Mouse (Mus musculus): ENCODE measurements around the gene Zfp266. TPM values are rescaled to one million over a fixed set of nuclear protein-coding genes. Genes with fewer than 3 reads are reported as not detected.

Zfp266 gene
- total and polyA plus RNA-seq, 2 experiments = 2.7 to 28.6 TPM

GRCm38 (mm10) chr9:20491858-20492526, 29.2 kb downstream of the Zfp266 start:
- TF ChIP-seq POLR2A (IDR thresholded peaks at IDR 0.05; ENCODE audit: extremely low read depth, insufficient read depth, low read length) (no peak), CTCF (IDR thresholded peaks at IDR 0.05; ENCODE audit: low read depth, low read length) (no peak)
- Histone ChIP-seq H3K4me3 (ENCODE audit: insufficient read depth, low read depth, low read length) (peak overlapping the region; percentile 99), H3K79me2 (ENCODE audit: control insufficient read depth, insufficient read depth, low read length) (peaks cover 3% of the 10 kb centered on the region; the same call in 1 of the 2 replicates), H3K36me3 (ENCODE audit: control insufficient read depth, insufficient read depth, low read length) (peaks cover 9% of the 10 kb centered on the region), H3K27ac (replicated peaks; ENCODE audit: insufficient read depth, low read depth, low read length) (peak overlapping the region; percentile 98), H3K4me1 (ENCODE audit: control insufficient read depth, insufficient read depth, low read length) (peaks cover 15% of the 10 kb centered on the region), H3K27me3 (ENCODE audit: control insufficient read depth, insufficient read depth, low read length) (no peaks in the 10 kb centered on the region), H3K9ac (ENCODE audit: low read depth, low read length) (peak overlapping the region; percentile 98)
- WGBS = 5% methylated on average over 20 of the region's 20 CpGs
- peak; percentile 22 for DNase-seq (ENCODE audit: extremely low read depth, low read depth, low spot score)

- peak; percentile 72 for DNase-seq (ENCODE audit: extremely low read depth, low read depth, low spot score)
- Histone ChIP-seq H3K4me1 (ENCODE audit: control insufficient read depth, insufficient read depth, low read length) (peaks cover 15% of the 10 kb centered on the region), H3K27ac (replicated peaks; ENCODE audit: insufficient read depth, low read depth, low read length) (peak overlapping the region; percentile 22), H3K36me3 (ENCODE audit: control insufficient read depth, insufficient read depth, low read length) (peaks cover 16% of the 10 kb centered on the region), H3K9ac (ENCODE audit: low read depth, low read length) (no peak overlapping the region), H3K79me2 (ENCODE audit: control insufficient read depth, insufficient read depth, low read length) (0 out of 2 replicates have a peak, but pooled peaks cover 3% of the 10 kb centered on the region), H3K27me3 (ENCODE audit: control insufficient read depth, insufficient read depth, low read length) (no peaks in the 10 kb centered on the region), H3K4me3 (ENCODE audit: insufficient read depth, low read depth, low read length) (no peak overlapping the region)
- TF ChIP-seq POLR2A (IDR thresholded peaks at IDR 0.05; ENCODE audit: extremely low read depth, insufficient read depth, low read length) (no peak), CTCF (IDR thresholded peaks at IDR 0.05; ENCODE audit: low read depth, low read length) (no peak)
- 42% methylated on average over 5 of the region's 5 CpGs for WGBS
These were observed 31.7 kb downstream of the Zfp266 start for GRCm38 (mm10) chr9:20489536-20489935.

GRCm38 (mm10) chr9:20479396-20479795, 41.8 kb downstream of the Zfp266 start:
- H3K4me1 ChIP-seq (ENCODE audit: control insufficient read depth, insufficient read depth, low read length) = no peaks in the 10 kb centered on the region
- no peak overlapping the region for H3K9ac ChIP-seq (ENCODE audit: low read depth, low read length)
- 94% methylated on average over 5 of the region's 5 CpGs for WGBS
- H3K27me3 ChIP-seq (ENCODE audit: control insufficient read depth, insufficient read depth, low read length) = no peaks in the 10 kb centered on the region
- peaks cover 40% of the 10 kb centered on the region for H3K36me3 ChIP-seq (ENCODE audit: control insufficient read depth, insufficient read depth, low read length)
- H3K79me2 ChIP-seq (ENCODE audit: control insufficient read depth, insufficient read depth, low read length) = no peaks in the 10 kb centered on the region
- no peak overlapping the region for H3K4me3 ChIP-seq (ENCODE audit: insufficient read depth, low read depth, low read length)
- DNase-seq (ENCODE audit: extremely low read depth, low read depth, low spot score) = no peak
- TF ChIP-seq CTCF (IDR thresholded peaks at IDR 0.05; ENCODE audit: low read depth, low read length) = no peak
- no peak for TF ChIP-seq POLR2A (IDR thresholded peaks at IDR 0.05; ENCODE audit: extremely low read depth, insufficient read depth, low read length)
- H3K27ac ChIP-seq (replicated peaks; ENCODE audit: insufficient read depth, low read depth, low read length) = no peak overlapping the region

GRCm38 (mm10) chr9:20476632-20477031, 44.6 kb downstream of the Zfp266 start:
- Histone ChIP-seq H3K9ac (ENCODE audit: low read depth, low read length) (no peak overlapping the region), H3K27ac (replicated peaks; ENCODE audit: insufficient read depth, low read depth, low read length) (no peak overlapping the region), H3K79me2 (ENCODE audit: control insufficient read depth, insufficient read depth, low read length) (no peaks in the 10 kb centered on the region), H3K4me1 (ENCODE audit: control insufficient read depth, insufficient read depth, low read length) (no peaks in the 10 kb centered on the region), H3K4me3 (ENCODE audit: insufficient read depth, low read depth, low read length) (no peak overlapping the region), H3K36me3 (ENCODE audit: control insufficient read depth, insufficient read depth, low read length) (peaks cover 61% of the 10 kb centered on the region), H3K27me3 (ENCODE audit: control insufficient read depth, insufficient read depth, low read length) (no peaks in the 10 kb centered on the region)
- WGBS = 97% methylated on average over 1 of the region's 1 CpGs
- no peak for TF ChIP-seq POLR2A (IDR thresholded peaks at IDR 0.05; ENCODE audit: extremely low read depth, insufficient read depth, low read length)
- TF ChIP-seq CTCF (IDR thresholded peaks at IDR 0.05; ENCODE audit: low read depth, low read length) = no peak
- DNase-seq (ENCODE audit: extremely low read depth, low read depth, low spot score) = no peak

GRCm38 (mm10) chr9:20466761-20467442, 54.3 kb downstream of the Zfp266 start:
- DNase-seq (ENCODE audit: extremely low read depth, low read depth, low spot score) = peak; percentile 63

More at GRCm38 (mm10) chr9:20466761-20467442, 54.3 kb downstream of the Zfp266 start:
- no peak overlapping the region for H3K27ac ChIP-seq (replicated peaks; ENCODE audit: insufficient read depth, low read depth, low read length)
- H3K4me1 ChIP-seq (ENCODE audit: control insufficient read depth, insufficient read depth, low read length) = no peaks in the 10 kb centered on the region
- no peaks in the 10 kb centered on the region for H3K79me2 ChIP-seq (ENCODE audit: control insufficient read depth, insufficient read depth, low read length)
- no peaks in the 10 kb centered on the region for H3K27me3 ChIP-seq (ENCODE audit: control insufficient read depth, insufficient read depth, low read length)
- H3K9ac ChIP-seq (ENCODE audit: low read depth, low read length) = no peak overlapping the region
- TF ChIP-seq CTCF (IDR thresholded peaks at IDR 0.05; ENCODE audit: low read depth, low read length) (peak; percentile 60), POLR2A (IDR thresholded peaks at IDR 0.05; ENCODE audit: extremely low read depth, insufficient read depth, low read length) (no peak)
- no peak overlapping the region for H3K4me3 ChIP-seq (ENCODE audit: insufficient read depth, low read depth, low read length)
- H3K36me3 ChIP-seq (ENCODE audit: control insufficient read depth, insufficient read depth, low read length) = peaks cover 24% of the 10 kb centered on the region
- WGBS = 55% methylated on average over 7 of the region's 7 CpGs

Measured in liver, adult 2 months (tissue).